Mouse (Mus musculus): ENCODE data around the gene Prokr1. TPM values are rescaled to one million over a fixed set of nuclear protein-coding genes. Genes with fewer than 3 reads are reported as not detected.
"Not testable (repeated sequence)": the region's sequence is repeated elsewhere in the genome, so short reads cannot be mapped to it uniquely, and the experiment has no call there.

Gene Prokr1
- polyA plus RNA-seq, 1 experiment: 7.4 TPM

DNA sequence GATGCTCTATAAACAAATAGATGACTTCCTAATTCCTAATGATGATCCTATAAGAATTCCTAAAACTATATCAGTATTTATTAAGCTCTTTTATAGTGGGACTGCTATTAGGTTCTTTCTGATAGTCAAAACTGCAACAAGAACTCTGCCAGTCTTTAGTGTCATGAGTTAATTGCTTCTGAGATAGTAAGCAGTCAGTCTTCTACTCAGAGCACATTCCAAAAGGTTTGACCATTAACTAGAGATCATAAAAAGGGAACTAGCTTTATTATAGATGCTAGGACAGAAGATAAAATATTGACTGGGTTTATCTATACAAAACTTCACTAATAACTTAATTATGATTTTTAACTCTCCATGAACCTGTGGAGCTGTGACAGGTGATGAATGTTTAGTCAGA lies 18.7 kb downstream of the Prokr1 start:
- not testable (repeated sequence) for DNase-seq (ENCODE audit: low read depth)

DNA sequence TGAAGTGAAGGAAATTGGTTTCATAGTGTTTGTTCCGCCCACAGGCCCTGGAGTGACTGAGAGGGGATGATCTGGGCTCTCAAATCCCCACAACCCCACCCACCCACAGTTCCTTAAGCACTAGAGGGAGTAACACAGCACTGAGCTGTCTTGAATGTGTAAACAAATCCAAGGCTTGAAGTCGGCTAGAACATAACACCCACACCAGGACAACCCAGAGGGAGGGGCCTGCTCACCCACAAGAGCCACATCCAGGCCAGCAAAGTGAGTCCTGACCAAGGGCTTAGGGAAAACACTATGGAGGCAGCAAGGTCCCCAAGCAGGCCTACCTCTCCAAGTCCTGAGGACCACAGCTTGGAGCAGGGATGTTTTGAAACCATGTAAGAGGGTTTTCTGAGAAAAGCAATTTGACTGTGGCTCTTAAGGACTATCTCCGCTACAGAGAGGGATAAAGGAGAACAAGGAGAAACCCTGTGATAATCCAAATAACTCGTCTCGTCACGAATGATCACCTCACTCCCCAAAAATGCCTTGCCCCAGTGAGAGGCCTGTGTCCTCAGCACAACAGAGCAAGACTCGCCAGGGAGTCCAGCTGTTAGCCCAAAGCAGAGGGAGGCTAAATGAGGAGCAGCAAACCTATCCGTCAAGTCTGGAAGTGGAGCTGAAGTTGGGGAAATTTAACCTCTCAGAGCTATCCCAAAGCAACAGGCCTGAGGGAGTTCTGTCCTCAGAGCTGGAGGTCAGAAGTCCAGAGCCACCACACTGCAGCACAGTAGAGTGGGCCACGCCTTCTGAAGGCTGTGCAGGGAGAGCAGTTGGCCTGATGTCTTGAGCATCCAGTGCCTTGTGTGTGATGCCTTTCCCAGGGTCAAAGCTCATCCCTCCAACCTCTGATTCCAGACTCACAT lies 22.6 kb downstream of the Prokr1 start:
- DNase-seq (ENCODE audit: low read depth): no peak

DNA sequence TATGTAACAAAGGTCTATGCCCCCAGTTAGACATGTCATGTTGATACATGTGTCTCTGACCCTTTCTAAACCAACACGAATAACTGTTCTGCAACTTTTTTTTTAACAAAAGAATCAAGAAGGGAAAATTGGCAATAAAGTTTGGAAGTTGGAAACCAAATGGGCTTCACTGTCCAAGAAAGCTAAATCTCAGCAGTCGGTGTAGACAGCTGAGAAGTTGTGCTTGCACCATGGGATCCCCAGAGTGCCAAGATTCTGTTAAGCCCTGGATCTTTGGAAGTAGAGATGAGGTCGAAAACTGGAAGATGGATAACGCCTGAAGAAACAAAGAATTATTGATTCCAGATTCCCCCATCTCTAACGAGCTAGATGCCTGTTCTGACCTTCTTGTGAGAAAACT lies 25.4 kb downstream of the Prokr1 start:
- no peak for DNase-seq (ENCODE audit: low read depth)

DNA sequence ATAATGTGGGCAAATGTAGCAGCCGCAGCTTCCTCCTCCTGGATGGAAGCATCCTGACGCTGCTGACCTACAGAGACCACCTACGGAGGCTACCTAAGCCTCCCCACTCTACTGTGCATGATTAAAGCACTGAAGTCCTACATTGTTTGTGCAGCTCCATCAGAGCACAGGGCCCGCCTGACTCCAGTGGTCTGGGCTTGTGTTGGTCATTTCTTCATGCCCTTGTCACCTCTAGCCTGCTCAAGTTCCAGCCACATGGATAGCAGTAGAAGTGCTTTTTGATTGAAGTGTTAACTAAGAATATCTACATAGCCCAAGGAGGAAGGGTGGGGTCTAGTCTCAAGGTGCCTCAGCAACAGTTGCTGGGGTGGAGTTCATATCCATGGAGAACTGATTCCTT lies 26.2 kb downstream of the Prokr1 start:
- no peak for DNase-seq (ENCODE audit: low read depth)

DNA sequence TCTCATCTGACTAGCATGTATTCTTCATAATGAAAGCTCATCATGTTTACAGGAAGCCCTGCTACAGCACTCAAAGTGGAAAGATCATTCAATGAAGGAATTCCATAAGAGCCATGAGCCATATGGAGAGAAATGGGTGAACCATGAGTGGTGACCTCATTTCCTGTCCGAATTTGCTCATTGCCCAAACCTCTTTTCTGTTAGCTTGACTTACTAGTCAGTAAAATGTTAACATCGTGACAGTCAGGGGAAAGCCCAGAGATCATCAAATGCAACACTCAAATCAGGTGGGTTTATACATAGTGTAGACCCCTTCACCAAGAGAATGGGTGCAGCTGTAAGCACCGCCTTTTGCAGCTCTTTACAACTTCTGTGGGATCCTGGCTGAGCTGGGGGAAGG lies 36.8 kb downstream of the Prokr1 start:
- DNase-seq (ENCODE audit: low read depth): no peak

DNA sequence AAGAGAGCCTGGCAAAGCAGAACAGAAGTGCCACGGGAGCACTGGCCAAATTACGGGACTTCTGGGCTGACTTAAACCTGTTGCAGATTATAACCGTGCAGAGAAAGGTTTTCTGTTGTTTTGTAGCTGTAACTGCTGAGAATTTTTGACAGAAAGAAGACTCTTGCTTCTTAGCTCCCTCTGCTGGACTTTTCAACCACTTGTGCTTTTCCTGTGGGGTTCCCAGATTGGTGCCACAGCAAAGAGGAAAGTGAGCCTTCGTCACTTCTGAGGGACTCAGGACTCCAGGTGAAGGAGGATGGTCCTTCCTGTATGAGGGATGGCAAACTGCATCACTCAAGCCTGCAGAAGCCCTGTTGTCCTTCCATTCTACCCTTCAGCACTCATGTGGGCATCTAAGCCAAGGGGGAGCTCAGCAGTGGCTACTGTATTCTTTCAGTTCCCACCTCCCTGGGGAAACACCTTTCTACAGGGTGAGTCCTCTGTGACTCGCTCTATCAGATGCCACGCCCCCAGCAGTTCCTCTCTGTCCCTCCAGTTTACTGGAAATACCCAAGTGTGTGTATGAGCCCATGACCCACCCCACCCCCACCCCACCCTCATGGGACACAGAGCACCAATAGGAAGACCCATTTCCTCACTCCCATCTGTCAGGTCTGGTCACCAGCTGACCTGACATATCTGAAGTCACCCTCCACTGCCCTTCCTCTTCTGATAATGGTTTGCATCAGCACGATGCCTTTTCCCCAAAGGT lies 38.3 kb downstream of the Prokr1 start:
- DNase-seq (ENCODE audit: low read depth): no peak

DNA sequence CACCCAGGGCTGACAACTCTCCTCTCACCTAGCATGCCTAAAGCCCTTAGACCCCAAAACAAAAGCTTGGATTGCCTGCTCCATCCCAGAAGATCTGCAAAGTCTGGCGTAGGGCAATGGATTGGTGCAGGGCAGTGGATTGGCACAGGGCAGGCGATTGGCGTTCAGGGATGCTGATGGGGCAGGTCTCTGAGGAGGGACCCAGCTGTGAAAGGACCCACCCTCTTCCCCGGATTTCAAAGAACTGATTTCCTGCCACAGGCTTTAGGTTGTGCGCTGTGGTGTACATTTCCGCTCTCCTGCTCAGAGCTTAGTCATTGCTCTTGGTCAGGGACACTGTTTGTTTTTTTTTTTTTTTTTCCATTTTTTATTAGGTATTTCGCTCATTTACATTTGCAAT lies 42.7 kb downstream of the Prokr1 start:
- DNase-seq (ENCODE audit: low read depth): no peak

DNA sequence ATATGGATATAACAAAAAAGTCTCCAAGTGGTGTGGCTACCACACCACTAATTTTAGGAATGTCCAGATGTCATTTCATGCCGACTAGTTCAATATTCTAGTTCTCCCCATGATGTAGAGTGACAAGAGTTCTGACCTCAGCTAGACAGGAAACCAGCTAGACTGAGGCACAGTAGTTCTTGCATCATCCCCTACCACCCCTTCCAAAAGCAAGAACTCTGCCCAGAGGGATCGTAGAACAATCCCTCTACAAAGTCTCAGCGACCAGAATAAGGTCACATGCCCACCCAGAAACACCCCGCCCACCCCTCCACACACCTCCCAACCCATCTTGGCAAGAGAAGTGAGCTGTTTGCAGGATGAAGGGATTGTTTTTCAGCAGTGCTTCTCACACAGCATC lies 43.1 kb downstream of the Prokr1 start:
- no peak for DNase-seq (ENCODE audit: low read depth)

DNA sequence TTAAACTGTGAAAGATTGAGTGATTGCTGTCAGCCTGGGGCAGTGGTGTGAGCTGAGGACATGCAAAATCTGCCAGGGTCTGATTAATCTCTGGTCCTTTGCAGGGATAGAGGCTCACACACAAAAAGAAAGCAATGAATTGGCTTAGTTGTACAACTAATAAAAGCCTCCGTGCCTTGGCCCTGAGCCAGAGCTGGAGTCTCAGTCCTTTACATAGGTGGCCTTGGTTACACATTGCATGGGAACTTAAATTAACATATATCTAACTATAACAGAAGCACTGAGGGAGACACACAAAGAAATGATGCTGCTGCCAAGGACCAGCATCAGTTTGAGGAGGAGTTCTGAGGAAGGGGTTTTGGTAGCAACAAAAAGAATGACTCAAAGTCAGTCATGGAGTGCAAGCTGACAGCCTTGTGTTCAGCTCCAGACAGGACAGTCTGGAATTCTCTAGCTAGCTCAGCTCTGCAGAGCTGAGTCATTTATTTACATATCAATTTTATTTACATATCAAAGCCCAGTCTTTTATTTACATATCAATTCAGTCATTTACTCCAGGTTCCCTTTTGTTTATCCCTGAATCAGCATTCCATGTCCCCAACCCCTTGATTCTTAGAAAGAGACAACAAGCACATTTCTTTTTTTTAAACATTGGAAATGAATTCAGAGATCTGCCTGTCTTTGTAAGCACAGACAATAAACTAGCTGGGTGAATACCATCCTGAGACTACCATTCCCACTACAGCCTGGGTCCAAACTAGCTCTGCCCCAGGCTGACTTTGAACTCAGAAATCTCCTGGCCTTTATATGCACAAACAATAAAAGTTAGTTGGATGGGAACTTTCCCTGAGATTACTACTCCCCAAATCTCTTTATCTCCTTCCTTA lies 45.0 kb downstream of the Prokr1 start:
- DNase-seq (ENCODE audit: low read depth): no peak

DNA sequence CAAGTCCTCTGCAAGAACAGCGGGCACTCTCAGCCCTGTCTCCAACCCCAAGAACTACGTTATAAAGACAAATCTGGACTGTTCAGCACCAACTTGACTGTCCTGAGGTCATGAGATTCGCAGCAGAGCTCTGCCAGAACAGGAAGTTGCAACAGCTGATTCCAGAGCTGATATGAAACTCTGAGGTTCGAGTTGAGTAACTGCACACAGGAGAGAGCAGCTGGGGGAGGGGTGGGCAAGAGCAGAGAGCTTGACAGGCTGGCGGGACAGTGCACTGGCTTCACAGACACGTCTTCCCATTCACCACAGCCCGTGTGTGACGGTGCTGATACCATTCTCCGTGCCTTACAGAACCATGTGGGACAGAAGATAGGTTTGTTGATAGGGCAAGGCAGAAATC lies 48.5 kb downstream of the Prokr1 start:
- peak; percentile 42 for DNase-seq (ENCODE audit: low read depth)

DNA sequence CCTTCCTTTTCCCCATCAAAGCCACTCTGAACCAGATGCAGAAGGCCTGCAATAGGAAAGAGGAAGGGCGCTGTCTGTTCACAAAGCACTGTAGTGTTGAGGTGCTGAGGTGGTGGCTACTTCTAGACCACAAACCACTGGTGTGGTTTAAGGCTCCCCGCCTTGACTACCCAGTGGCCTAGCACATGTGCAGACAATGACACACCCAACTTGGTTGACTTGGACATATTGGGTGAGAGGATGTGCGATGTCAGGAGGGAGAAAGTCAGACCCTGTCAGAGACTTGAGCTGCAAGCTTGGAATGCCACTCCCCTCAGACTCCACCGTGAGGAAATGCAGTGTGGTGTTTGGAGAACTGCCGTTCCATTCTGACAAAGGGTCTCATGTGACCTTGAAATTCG lies 49.4 kb downstream of the Prokr1 start:
- no peak for DNase-seq (ENCODE audit: low read depth)

DNA sequence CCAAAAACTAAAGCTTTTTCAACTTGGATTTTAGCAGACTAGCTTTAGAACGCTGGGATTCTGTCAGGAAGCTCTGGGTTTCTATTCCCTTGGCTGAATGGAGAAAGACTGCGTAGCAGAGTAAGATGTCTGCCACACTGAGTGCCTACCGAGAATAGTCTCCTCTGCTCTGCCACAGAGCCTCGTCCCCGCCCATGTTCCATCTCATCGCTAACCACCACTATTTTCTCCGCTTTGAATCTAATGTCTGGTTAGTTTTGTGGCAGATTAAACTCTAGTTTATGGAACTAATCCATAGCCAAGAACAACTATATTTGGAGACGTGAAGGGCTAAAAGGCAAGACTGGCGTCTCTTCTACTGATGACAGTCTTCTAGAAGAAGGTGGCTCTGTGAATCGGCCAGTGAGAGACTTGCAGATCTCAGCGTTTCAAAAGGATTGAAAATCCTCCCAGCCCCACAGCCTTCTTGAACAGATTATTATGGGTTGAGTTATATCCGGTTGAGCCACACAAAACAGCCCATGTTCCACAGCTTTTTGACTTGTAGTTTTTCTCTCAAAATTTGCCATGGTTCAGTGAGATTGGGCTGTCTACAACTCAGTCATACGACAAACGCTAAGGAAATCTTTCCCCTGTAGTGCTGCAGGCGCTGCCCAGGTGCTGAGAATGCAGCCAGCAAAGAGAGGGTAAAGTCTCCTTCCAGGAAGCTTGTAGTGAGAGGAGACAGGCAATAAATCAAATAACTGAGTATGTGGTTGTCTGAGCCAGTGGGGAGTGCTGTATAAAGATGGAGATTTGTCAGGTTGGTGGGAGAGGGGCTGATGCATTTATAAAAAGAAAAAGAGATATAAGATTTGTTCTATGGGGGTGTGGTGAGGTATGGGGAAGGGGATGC lies 51.9 kb downstream of the Prokr1 start:
- no peak for DNase-seq (ENCODE audit: low read depth)

DNA sequence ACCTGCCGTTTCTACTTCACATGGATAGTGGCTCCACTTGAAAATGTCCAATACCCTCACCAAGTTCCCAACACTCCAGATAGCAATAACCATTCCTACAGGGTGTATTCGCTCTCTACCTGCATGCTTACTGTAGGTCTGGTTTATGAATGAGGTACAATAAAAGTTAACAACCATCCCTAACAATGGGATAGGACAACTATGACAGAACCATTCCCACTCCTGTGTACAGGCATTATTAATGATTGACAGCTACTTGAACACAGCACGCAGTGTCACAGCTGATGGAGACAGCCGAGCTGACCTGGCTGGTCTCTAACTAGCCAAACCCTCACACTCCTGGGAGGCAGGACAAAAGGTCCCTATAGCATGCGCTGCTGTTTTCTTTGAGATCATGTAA lies 52.9 kb downstream of the Prokr1 start:
- no peak for DNase-seq (ENCODE audit: low read depth)

DNA sequence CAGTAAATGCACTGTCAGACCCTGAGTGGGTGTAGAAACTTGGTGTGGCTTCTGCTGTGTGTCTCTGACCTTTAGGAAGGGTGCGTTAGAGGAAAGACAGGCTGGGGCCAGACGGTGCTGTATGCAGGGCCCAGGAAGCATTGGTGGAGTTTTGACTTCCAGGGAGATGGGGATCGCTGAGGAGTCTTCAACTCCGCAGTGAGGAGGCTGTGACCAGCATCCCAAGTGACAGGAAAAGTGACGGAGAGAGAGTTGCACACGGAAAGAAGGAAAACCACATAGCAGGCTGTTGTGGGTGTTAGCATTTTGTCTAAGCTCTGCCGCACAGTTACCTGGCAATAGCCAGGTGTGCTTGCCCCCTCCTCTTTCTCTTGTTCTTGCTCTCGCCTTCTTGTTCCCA lies 54.3 kb downstream of the Prokr1 start:
- DNase-seq (ENCODE audit: low read depth): no peak

DNA sequence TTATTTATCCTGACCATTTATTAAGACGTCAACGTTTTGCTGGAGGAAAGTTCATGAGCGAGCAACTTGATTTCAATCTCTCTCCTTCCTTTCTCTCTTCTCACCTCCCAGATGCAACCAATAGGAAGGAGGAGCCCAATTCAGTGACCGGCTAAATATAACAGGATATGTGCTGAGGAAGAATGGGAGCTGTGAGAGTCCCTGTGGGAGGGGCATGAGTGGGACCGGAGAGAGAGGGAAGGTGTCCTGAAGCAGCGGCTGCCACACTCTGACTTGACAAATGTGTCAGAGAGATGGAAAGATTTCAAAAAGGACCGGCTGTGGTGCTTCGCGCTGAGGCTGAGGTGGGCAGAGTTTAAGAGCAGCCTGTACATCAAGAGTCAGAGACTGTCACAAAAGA lies 54.9 kb downstream of the Prokr1 start:
- no peak for DNase-seq (ENCODE audit: low read depth)

DNA sequence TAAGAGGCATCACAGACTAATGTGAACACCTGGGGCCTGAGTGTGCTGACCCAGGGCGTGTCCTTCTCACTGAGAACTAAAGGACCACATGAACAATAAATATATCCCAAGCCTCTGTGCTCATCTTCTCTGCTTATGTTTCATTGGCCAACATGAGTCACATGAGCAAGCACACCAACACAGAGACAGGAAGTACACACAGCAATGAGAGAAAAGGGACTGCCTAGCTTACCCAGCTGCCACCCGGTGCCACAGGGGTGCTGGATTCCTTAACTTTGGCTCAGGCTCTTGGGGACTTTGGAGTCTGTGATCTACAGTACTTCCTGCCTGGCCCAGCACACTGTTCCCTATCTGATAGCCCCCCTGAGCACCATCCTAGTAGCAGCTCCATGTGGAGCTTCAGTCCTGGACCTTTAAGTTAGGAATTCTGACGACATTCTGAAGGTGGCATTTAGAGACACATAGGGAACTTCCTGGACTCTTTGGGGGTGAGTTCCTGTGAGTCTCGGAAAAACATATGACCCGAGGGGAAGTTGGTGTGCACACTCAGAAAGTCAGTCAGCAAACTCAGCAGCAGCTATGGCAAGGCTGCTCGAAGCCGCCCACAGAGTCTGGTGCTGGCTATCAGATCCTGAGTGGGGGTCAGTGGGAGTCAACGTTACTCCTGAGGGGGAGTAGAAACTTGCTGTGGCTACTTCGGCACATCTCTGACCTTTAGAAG lies 55.5 kb downstream of the Prokr1 start:
- DNase-seq (ENCODE audit: low read depth): no peak

DNA sequence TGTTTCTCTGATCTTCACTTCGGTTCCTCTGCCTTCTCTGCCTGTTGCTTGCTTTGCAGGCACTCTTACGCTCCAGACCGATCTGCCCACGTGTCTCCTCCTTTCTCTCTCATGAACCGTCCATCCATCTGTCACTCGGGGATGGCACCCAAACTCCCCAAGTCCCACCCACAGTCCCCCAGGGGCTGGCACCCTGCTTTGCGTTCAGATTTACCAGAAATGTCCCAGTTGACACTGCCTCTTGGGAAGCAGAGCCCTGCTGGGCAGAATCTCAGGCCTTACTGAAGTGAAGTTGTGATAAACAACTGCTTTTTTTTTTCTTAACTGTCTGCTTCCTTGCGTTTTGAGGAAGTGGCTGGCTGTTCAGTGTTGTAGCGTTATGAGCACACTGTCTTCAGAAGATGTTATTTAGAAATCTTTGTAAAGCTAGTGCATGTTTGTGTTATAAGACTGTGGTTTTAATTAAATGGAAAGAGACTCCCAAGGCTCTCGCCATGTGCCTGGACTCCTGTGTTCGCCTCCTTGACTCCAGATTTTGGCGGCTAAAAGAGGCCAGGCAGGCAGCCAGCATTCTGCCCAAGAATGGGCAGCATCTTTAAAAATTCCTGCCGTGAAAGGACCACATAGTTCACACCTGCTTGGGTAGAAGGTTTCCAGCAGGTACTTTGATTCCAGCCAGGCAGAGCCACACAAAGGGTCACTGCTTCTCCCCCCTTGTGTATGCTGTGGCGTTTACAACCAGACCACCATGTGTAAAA lies 57.4 kb downstream of the Prokr1 start, which contains the start of gene Arhgap25:
Gene Arhgap25, minus strand, starts transcription at position 307 of the 758 bp plus-strand sequence.
- DNase-seq (ENCODE audit: low read depth): no peak

DNA sequence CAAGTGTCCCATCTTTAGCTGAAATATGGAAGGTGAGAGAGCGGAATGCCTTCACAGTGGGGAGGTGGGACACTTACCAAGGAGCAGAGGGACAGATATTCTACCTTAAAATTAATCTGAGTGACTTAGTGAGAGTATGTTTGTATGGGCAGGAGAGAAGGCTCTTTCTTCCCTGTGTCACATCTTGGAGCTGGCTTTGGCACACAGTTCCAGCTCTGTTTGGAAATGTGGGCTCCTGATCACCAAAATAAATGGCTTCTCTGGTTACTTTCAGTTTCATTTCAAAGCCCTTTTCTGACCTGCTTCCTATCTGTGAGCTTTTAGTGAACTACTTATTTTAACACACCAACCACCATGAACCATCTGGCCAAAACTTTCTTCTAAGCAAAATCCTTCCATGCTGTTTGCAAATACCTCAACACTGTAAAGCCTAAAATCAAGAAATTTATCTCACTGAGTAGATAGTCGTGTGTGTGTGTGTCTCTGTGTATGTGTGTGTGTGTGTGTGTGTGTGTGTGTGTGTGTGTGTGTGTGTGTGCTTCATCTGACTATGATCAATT lies 59.0 kb downstream of the Prokr1 start:
- no peak for DNase-seq (ENCODE audit: low read depth)

DNA sequence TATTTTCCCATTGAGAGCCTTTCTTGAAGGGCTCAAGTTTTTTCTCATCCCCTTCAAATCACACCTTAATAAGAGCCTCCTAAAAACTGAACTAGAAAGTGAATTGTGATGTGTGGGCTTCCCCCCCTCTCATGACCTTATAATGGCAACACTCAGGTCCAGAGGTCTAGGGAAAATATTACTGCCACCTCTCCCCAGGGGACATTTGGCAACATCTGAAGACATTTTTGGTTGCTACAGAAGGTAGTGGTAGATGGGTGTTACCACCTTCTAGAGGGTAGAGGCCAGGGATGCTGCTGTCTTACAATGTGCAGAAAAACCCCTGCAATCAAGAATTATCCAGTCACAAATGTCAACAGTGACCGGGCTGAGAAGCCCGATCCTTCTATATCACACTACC lies 60.2 kb downstream of the Prokr1 start:
- no peak for DNase-seq (ENCODE audit: low read depth)

All from gonadal fat pad, adult 2 months (tissue).